Mouse (Mus musculus) cerebellum, adult 8-10 months (tissue): ENCODE results near the gene Magoh.
A peak's percentile ranks its signal among the peaks of the same experiment; 100 is the strongest.

Experiments
- DNase-seq: peaks from one replicate; pipeline ENCODE4 v3.0.0; 2022

Gene Magoh

GRCm38 (mm10) chr4:107879254-107880050, at the start of gene Magoh:
Magoh (plus strand) TSS chr4:107879755.
- DNase-seq = peak; percentile 94

- no peak for DNase-seq
Measured at GRCm38 (mm10) chr4:107830189-107830588, 49.4 kb upstream of the Magoh start.

- no peak for DNase-seq
Measured at GRCm38 (mm10) chr4:107830821-107831221, 48.7 kb upstream of the Magoh start.

- no peak for DNase-seq
Measured at GRCm38 (mm10) chr4:107831678-107832077, 47.9 kb upstream of the Magoh start.

GRCm38 (mm10) chr4:107833525-107833924, 46.0 kb upstream of the Magoh start:
- no peak for DNase-seq

GRCm38 (mm10) chr4:107834643-107835314, 44.8 kb upstream of the Magoh start:
- no peak for DNase-seq

GRCm38 (mm10) chr4:107835508-107835909, 44.0 kb upstream of the Magoh start:
- no peak for DNase-seq

- DNase-seq = peak; percentile 61
Measured at GRCm38 (mm10) chr4:107836758-107837157, 42.8 kb upstream of the Magoh start.

GRCm38 (mm10) chr4:107837910-107838309, 41.6 kb upstream of the Magoh start:
- DNase-seq = no peak

- DNase-seq = peak; percentile 75
Measured at GRCm38 (mm10) chr4:107843687-107844086, 35.9 kb upstream of the Magoh start.

GRCm38 (mm10) chr4:107844971-107845370, 34.6 kb upstream of the Magoh start:
- peak; percentile 85 for DNase-seq

- DNase-seq = no peak
Measured at GRCm38 (mm10) chr4:107846795-107847194, 32.8 kb upstream of the Magoh start.

- no peak for DNase-seq
Measured at GRCm38 (mm10) chr4:107848546-107848945, 31.0 kb upstream of the Magoh start.

- no peak for DNase-seq
Measured at GRCm38 (mm10) chr4:107849621-107850020, 29.9 kb upstream of the Magoh start.

GRCm38 (mm10) chr4:107850091-107850490, 29.5 kb upstream of the Magoh start:
- no peak for DNase-seq

GRCm38 (mm10) chr4:107853333-107853732, 26.2 kb upstream of the Magoh start:
- no peak for DNase-seq

GRCm38 (mm10) chr4:107853836-107854235, 25.7 kb upstream of the Magoh start:
- no peak for DNase-seq

GRCm38 (mm10) chr4:107856958-107857686, 22.4 kb upstream of the Magoh start:
- peak; percentile 39 for DNase-seq

GRCm38 (mm10) chr4:107858995-107859394, 20.6 kb upstream of the Magoh start:
- no peak for DNase-seq

- no peak for DNase-seq
Measured at GRCm38 (mm10) chr4:107864866-107865265, 14.7 kb upstream of the Magoh start.

GRCm38 (mm10) chr4:107881631-107882030, 2.1 kb downstream of the Magoh start:
- DNase-seq = no peak

GRCm38 (mm10) chr4:107886371-107886770, 6.8 kb downstream of the Magoh start:
- no peak for DNase-seq

GRCm38 (mm10) chr4:107889385-107889730, 9.8 kb downstream of the Magoh start:
- DNase-seq = no peak
